Mouse (Mus musculus) cerebellum, adult 11 months (tissue): ENCODE results near the gene Slc19a3.
"Not testable (repeated sequence)": the region's sequence is repeated elsewhere in the genome, so short reads cannot be mapped to it uniquely, and the experiment has no call there.

Source experiments
- DNase-seq: peaks from one replicate; pipeline ENCODE4 v3.0.0; 2022

Gene Slc19a3

GRCm38 (mm10) chr1:83006218-83007179, 31.7 kb downstream of the Slc19a3 start:
- DNase-seq: no peak

- DNase-seq: not testable (repeated sequence)
Observed at GRCm38 (mm10) chr1:83000306-83000705, 37.9 kb downstream of the Slc19a3 start, which contains the start of gene Gm47959. Gene Gm47959, plus strand, starts transcription at chr1:83000548.

DNA sequence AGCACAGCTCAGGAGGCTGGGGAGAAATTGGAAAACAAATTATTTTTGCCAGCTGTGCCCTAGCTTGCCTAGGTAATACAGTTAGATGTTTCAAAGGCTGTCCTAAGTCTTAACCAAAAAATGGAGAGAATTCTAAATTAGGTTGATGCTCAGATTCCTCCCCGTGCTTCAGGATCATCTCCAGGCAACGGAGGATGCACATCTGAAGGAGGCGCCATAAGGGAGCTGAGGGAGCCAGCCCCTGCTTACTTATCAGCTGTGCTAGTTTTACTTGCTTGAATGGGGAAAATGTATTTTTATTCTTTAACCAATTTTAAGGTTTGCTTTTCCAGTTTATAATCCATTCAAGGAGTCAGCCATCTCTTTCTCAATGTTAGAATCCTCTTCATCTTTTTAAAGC, 44.3 kb downstream of the Slc19a3 start:
- no peak for DNase-seq

- no peak for DNase-seq
Observed at GRCm38 (mm10) chr1:82992093-82992492, 46.2 kb downstream of the Slc19a3 start.

GRCm38 (mm10) chr1:82991596-82991995, 46.7 kb downstream of the Slc19a3 start:
- DNase-seq: no peak

DNA sequence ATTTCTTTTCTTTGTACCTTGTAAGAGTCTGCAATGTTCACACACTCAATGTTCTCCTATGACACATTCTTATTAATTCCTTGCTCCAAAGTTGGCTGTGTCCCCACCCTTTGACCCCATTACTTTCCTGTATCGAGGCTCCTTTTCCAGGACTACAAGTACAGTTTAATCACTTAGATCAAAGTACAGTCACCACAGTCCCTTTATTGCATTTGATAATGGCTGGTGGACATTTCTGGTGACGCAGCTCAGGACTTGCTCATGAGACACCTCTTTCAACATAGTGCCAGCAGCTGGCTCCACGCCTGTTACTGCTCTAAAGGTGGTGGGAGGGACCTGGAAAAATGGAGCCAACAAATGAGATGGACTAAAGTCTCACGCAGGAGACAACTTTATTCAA, 47.2 kb downstream of the Slc19a3 start:
- DNase-seq: no peak

- peak; percentile 3 for DNase-seq
Observed at GRCm38 (mm10) chr1:82987530-82988198, 50.6 kb downstream of the Slc19a3 start.

DNA sequence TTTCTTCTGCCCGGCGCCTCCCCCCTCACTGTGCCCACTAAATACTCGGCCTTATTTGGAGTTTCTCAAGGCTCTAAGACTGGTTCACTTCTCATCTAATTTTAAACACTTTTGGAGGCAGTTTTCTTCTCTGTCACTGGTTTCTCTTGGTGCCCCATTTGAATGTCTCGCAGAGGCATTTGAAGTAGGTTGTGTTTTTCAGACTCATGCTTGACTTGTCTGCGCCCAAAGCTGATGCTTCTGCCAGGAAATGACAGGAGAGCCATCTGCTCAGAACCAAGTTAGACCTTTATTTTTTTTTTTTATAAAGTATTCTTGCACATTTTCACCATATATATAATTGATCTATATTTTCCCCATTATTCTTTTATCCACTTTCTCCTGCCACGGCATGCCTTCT, 51.5 kb downstream of the Slc19a3 start:
- no peak for DNase-seq

GRCm38 (mm10) chr1:82977840-82978239, 60.4 kb downstream of the Slc19a3 start:
- no peak for DNase-seq

GRCm38 (mm10) chr1:82975750-82976149, 62.5 kb downstream of the Slc19a3 start:
- DNase-seq: no peak

DNA sequence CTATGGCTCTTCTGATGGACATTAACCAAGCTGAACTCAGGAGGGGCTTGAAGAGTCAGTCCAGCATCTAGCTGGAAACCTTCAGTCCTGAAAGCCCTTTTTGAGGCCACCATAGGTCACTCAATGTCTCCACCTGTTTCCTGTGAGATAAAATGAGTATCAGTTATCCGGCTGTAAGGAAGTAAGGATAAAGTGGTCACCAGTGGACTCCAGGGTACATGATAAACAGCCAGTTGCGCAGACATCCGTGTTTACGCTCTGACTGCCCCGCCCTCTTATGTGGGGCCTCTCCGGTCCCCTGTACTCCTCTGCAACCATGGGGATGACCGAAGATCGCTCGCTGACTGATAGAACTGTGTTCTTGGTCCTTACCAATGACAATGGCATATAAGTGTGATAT, 63.9 kb downstream of the Slc19a3 start:
- DNase-seq: no peak

DNA sequence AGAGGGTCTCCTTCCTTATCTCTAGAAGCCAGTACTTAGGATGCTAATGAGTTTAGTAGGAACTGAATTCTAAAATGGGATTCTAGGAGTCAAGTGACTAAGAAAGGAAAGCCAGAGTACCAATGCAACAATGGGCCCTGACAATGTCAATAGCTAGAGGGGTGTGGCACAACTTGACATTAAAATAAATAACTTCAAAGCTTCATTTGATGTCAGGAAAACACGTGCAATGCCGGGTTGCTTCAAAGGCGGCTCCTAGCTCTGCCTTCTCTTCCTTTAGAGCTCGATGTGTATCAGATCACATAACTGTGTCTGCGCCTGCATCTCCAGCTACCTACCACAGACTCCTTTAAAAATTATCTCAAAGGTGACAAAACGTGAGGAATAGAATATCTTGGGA, 64.3 kb downstream of the Slc19a3 start:
- no peak for DNase-seq

DNA sequence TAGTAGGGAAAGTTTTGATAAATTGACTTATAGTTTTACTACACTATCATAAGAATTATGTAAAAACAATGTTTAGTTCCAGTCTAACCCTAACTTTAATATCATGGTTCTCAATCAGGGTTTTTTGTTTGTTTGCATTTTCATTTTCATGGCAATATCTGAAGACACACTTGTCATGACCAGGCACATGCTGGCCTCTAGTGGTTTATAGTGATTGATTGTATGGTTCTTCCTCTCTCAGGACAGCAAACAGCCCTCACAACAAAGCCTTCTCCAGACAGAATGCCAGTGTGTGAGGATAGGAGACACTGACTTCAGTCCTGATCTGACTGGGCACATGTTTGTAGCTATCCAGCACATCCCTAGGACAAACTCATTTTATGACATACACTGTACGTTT, 65.0 kb downstream of the Slc19a3 start:
- DNase-seq: no peak

DNA sequence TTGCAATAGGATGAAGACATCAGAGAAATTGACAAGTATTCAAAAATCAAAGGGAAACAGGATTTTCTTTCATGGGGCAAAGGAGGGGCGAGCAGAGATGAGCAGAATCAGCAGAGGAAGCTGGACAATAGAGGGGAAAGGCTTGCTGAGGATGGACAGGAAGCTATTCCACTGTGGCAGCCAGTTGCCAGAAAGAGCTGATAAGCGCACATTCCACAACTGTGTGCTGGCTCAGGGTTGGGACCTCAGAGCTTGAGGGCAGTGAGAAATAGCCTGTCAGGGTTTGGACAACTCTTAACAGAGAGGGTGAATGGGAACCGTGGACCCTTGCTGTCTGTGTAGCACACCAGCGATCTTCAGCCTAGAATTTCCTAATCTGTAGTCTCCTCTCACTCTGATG, 66.2 kb downstream of the Slc19a3 start:
- DNase-seq: no peak

GRCm38 (mm10) chr1:82966413-82966812, 71.8 kb downstream of the Slc19a3 start:
- DNase-seq: no peak
